8 mouse cellular contexts compared by ENCODE assay signal in genomic region chr4:135266987-135267386, GRCm38 (mm10). TPM values are rescaled to one million over a fixed set of nuclear protein-coding genes. Genes with fewer than 3 reads are reported as not detected.
DNase-seq lines count a peak whose midpoint lies in the region; ATAC-seq and TF ChIP-seq lines count a peak whose summit lies in the region.

No protein-coding gene starts in this region.

- no peak overlapping the region for H3ac ChIP-seq in myocyte (ENCODE audit: control insufficient read depth, insufficient read length)

- 36% methylated on average over 9 of the region's 9 CpGs for WGBS in heart, embryonic 15.5 days

- no peaks in the 10 kb centered on the region for H3K9me3 ChIP-seq in heart, embryonic 15.5 days (replicated peaks)

- no peaks in the 10 kb centered on the region for H3K27me3 ChIP-seq in heart, embryonic 15.5 days
- no peaks in the 10 kb centered on the region for H3K27me3 ChIP-seq in myocyte (ENCODE audit: control insufficient read depth, insufficient read depth, insufficient read length)

- H3K36me3 ChIP-seq in heart, embryonic 15.5 days: no peaks in the 10 kb centered on the region
- peaks cover 52% of the 10 kb centered on the region for H3K36me3 ChIP-seq in myocyte (ENCODE audit: control insufficient read depth, insufficient read depth)

- 0 out of 2 replicates have a peak overlapping the region, but pooled peaks have one; percentile 29 for H3K9ac ChIP-seq in heart, embryonic 15.5 days

- intact Hi-C loops in left cerebral cortex, postnatal 14 days (cut with DNase I): no loop called here

- peaks cover 100% of the 10 kb centered on the region for H3K79me2 ChIP-seq in myocyte (ENCODE audit: control insufficient read depth, insufficient read depth)

- ATAC-seq in heart, embryonic 15.5 days (replicated peaks; ENCODE audit: insufficient number of reproducible peaks, insufficient read depth, low FRiP score, low read depth): no peak

- peak overlapping the region; percentile 54 for H3K4me2 ChIP-seq in heart, embryonic 15.5 days
- peak overlapping the region; percentile 16 for H3K4me2 ChIP-seq in myocyte (ENCODE audit: low read depth)

- peak overlapping the region; percentile 29 for H3K4me3 ChIP-seq in heart, embryonic 15.5 days
- H3K4me3 ChIP-seq in myocyte: no peak overlapping the region

- peaks cover 60% of the 10 kb centered on the region for H3K4me1 ChIP-seq in heart, embryonic 15.5 days (replicated peaks)

- peak; percentile 27 for DNase-seq in gastrocnemius, postnatal 25 days
- DNase-seq in gastrocnemius, postnatal 4 days (ENCODE audit: low spot score in 2 of 2): no peak
- peak; percentile 75 for DNase-seq in kidney, postnatal 14 days
- no peak for DNase-seq in spleen, postnatal 36 days (ENCODE audit: low spot score in 2 of 2)
- DNase-seq in thymus, postnatal 10 days (ENCODE audit: low spot score in 2 of 2): no peak
- DNase-seq in left cerebral cortex, postnatal 14 days (ENCODE audit: low spot score in 2 of 2): no peak

- H3K27ac ChIP-seq in heart, embryonic 15.5 days: peak overlapping the region; percentile 57

- no peak for TF ChIP-seq POLR2A in myocyte (IDR thresholded peaks at IDR 0.05; ENCODE audit: insufficient read length, low read depth)

TF ChIP-seq in myocyte, 11 proteins besides CTCF, POLR2A, EP300 and RAD21:
- TF ChIP-seq POLR2AphosphoS2 (IDR thresholded peaks at IDR 0.05; ENCODE audit: insufficient read length, low read depth) (peak; percentile 32), TCF3 (IDR thresholded peaks at IDR 0.05; ENCODE audit: insufficient read length, low read depth) (no peak)

RNA-seq across cellular contexts. Expression of gene Clic4, which starts 5.6 kb away (rescaled TPM):
- total RNA-seq in gastrocnemius, postnatal 25 days (2021): 10 to 100 TPM; 28.6 to 38.0 TPM
- 100 to 1,000 TPM; 109 to 115 TPM for total RNA-seq in gastrocnemius, postnatal 4 days (2021)
- 252 and 254 TPM in 2 replicates for polyA plus RNA-seq in heart, embryonic 15.5 days (2015; fragmentation: Nextera tagmentation; extraction: Ambion mirVana)
- 250 TPM for polyA plus RNA-seq in myocyte (2012; fragmentation: generic; extraction: Trizol)
- total RNA-seq in left cerebral cortex, postnatal 14 days (2021): 10 to 100 TPM; 31.2 to 32.0 TPM

Comparison
In these comparisons a context has a peak if more than half of its experiments do, and no peak if none do; other contexts are left out.
1. DNase-seq: peak in gastrocnemius, postnatal 25 days (single experiment) and kidney, postnatal 14 days (single experiment); none in gastrocnemius, postnatal 4 days (0 of 2), spleen, postnatal 36 days (0 of 2), thymus, postnatal 10 days (0 of 2) and left cerebral cortex, postnatal 14 days (0 of 2).